Mouse (Mus musculus): ENCODE results near the gene Casq2. TPM values are rescaled to one million over a fixed set of nuclear protein-coding genes. Genes with fewer than 3 reads are reported as not detected.

Casq2 gene
- polyA plus RNA-seq, 1 experiment from 2014 or later, result 5.2 TPM

GRCm38 (mm10) chr3:102111979-102112599 is 25.9 kb downstream of the Casq2 start:
- ATAC-seq (ENCODE audit: insufficient number of reproducible peaks, insufficient read depth, low FRiP score, low TSS enrichment, low read depth), result no peak
- H3K36me3 ChIP-seq, result no peaks in the 10 kb centered on the region

GRCm38 (mm10) chr3:102120947-102121346 is 34.7 kb downstream of the Casq2 start:
- H3K4me1 ChIP-seq, result no peaks in the 10 kb centered on the region
- H3K27me3 ChIP-seq, result no peaks in the 10 kb centered on the region
- no peaks in the 10 kb centered on the region for H3K36me3 ChIP-seq
- ATAC-seq (ENCODE audit: insufficient number of reproducible peaks, insufficient read depth, low FRiP score, low TSS enrichment, low read depth), result no peak
- H3K27ac ChIP-seq, result no peak overlapping the region
- no peak overlapping the region for H3K4me3 ChIP-seq
- no peak overlapping the region for H3K9ac ChIP-seq
- H3K4me2 ChIP-seq, result no peak overlapping the region
- no peaks in the 10 kb centered on the region for H3K9me3 ChIP-seq

More at GRCm38 (mm10) chr3:102111979-102112599, 25.9 kb downstream of the Casq2 start:
- H3K27me3 ChIP-seq, result no peaks in the 10 kb centered on the region; the same call in 1 of the 2 replicates
- H3K9ac ChIP-seq, result no peak overlapping the region
- 65% methylated on average over 7 of the region's 7 CpGs for WGBS
- H3K9me3 ChIP-seq, result no peaks in the 10 kb centered on the region
- no peak overlapping the region for H3K27ac ChIP-seq
- H3K4me3 ChIP-seq, result no peak overlapping the region
- no peaks in the 10 kb centered on the region for H3K4me1 ChIP-seq
- no peak overlapping the region for H3K4me2 ChIP-seq

- Histone ChIP-seq H3K36me3 (no peaks in the 10 kb centered on the region), H3K27me3 (no peaks in the 10 kb centered on the region), H3K9ac (no peak overlapping the region), H3K4me3 (no peak overlapping the region), H3K27ac (no peak overlapping the region), H3K4me1 (no peaks in the 10 kb centered on the region), H3K4me2 (no peak overlapping the region), H3K9me3 (no peaks in the 10 kb centered on the region)
- ATAC-seq (ENCODE audit: insufficient number of reproducible peaks, insufficient read depth, low FRiP score, low TSS enrichment, low read depth), result no peak
- 74% methylated on average over 7 of the region's 7 CpGs for WGBS
Measured at GRCm38 (mm10) chr3:102122046-102122445, 35.8 kb downstream of the Casq2 start.

GRCm38 (mm10) chr3:102123654-102124053 is 37.4 kb downstream of the Casq2 start:
- H3K9me3 ChIP-seq, result no peaks in the 10 kb centered on the region
- no peak overlapping the region for H3K9ac ChIP-seq
- H3K4me3 ChIP-seq, result no peak overlapping the region
- H3K27ac ChIP-seq, result no peak overlapping the region
- WGBS, result 81% methylated on average over 6 of the region's 6 CpGs
- no peaks in the 10 kb centered on the region for H3K4me1 ChIP-seq
- no peaks in the 10 kb centered on the region for H3K27me3 ChIP-seq
- no peaks in the 10 kb centered on the region for H3K36me3 ChIP-seq
- H3K4me2 ChIP-seq, result no peak overlapping the region
- no peak for ATAC-seq (ENCODE audit: insufficient number of reproducible peaks, insufficient read depth, low FRiP score, low TSS enrichment, low read depth)

GRCm38 (mm10) chr3:102125546-102125945 is 39.3 kb downstream of the Casq2 start:
- ATAC-seq (ENCODE audit: insufficient number of reproducible peaks, insufficient read depth, low FRiP score, low TSS enrichment, low read depth), result no peak
- WGBS, result 39% methylated on average over 1 of the region's 1 CpGs
- H3K4me1 ChIP-seq, result no peaks in the 10 kb centered on the region

GRCm38 (mm10) chr3:102127114-102127513 is 40.9 kb downstream of the Casq2 start:
- H3K4me3 ChIP-seq, result no peak overlapping the region
- no peak overlapping the region for H3K27ac ChIP-seq
- WGBS, result 76% methylated on average over 2 of the region's 2 CpGs
- no peak overlapping the region for H3K9ac ChIP-seq
- H3K4me1 ChIP-seq, result no peaks in the 10 kb centered on the region
- no peaks in the 10 kb centered on the region for H3K36me3 ChIP-seq
- no peaks in the 10 kb centered on the region for H3K27me3 ChIP-seq
- no peak for ATAC-seq (ENCODE audit: insufficient number of reproducible peaks, insufficient read depth, low FRiP score, low TSS enrichment, low read depth)
- no peak overlapping the region for H3K4me2 ChIP-seq
- H3K9me3 ChIP-seq, result no peaks in the 10 kb centered on the region

More at GRCm38 (mm10) chr3:102125546-102125945, 39.3 kb downstream of the Casq2 start:
- no peaks in the 10 kb centered on the region for H3K27me3 ChIP-seq
- no peak overlapping the region for H3K4me3 ChIP-seq
- no peaks in the 10 kb centered on the region for H3K9me3 ChIP-seq
- no peak overlapping the region for H3K9ac ChIP-seq
- H3K4me2 ChIP-seq, result no peak overlapping the region
- H3K36me3 ChIP-seq, result no peaks in the 10 kb centered on the region
- H3K27ac ChIP-seq, result no peak overlapping the region

- Histone ChIP-seq H3K27me3 (no peaks in the 10 kb centered on the region; the same call in 1 of the 2 replicates), H3K4me3 (no peak overlapping the region), H3K27ac (no peak overlapping the region), H3K4me1 (no peaks in the 10 kb centered on the region), H3K9me3 (no peaks in the 10 kb centered on the region), H3K36me3 (no peaks in the 10 kb centered on the region), H3K9ac (no peak overlapping the region), H3K4me2 (no peak overlapping the region)
- WGBS, result 83% methylated on average over 2 of the region's 2 CpGs
- no peak for ATAC-seq (ENCODE audit: insufficient number of reproducible peaks, insufficient read depth, low FRiP score, low TSS enrichment, low read depth)
Measured at GRCm38 (mm10) chr3:102128242-102128641, 42.0 kb downstream of the Casq2 start.

GRCm38 (mm10) chr3:102130478-102130877 is 44.3 kb downstream of the Casq2 start:
- Histone ChIP-seq H3K36me3 (no peaks in the 10 kb centered on the region), H3K4me3 (no peak overlapping the region), H3K9me3 (no peaks in the 10 kb centered on the region), H3K4me1 (peaks cover 3% of the 10 kb centered on the region), H3K9ac (no peak overlapping the region), H3K4me2 (no peak overlapping the region), H3K27ac (no peak overlapping the region), H3K27me3 (no peaks in the 10 kb centered on the region; the same call in 1 of the 2 replicates)
- 72% methylated on average over 6 of the region's 6 CpGs for WGBS
- ATAC-seq (ENCODE audit: insufficient number of reproducible peaks, insufficient read depth, low FRiP score, low TSS enrichment, low read depth), result no peak

GRCm38 (mm10) chr3:102131627-102132324 is 45.6 kb downstream of the Casq2 start:
- H3K4me2 ChIP-seq, result no peak overlapping the region
- no peaks in the 10 kb centered on the region for H3K9me3 ChIP-seq
- no peak overlapping the region for H3K4me3 ChIP-seq
- ATAC-seq (ENCODE audit: insufficient number of reproducible peaks, insufficient read depth, low FRiP score, low TSS enrichment, low read depth), result no peak
- H3K27ac ChIP-seq, result no peak overlapping the region
- no peaks in the 10 kb centered on the region; the same call in 1 of the 2 replicates for H3K27me3 ChIP-seq
- H3K9ac ChIP-seq, result no peak overlapping the region
- WGBS, result 91% methylated on average over 9 of the region's 9 CpGs
- peaks cover 12% of the 10 kb centered on the region for H3K4me1 ChIP-seq
- no peaks in the 10 kb centered on the region for H3K36me3 ChIP-seq

GRCm38 (mm10) chr3:102135389-102136113 is 49.3 kb downstream of the Casq2 start:
- H3K4me2 ChIP-seq, result 0 out of 2 replicates have a peak overlapping the region, but pooled peaks have one; percentile 1
- H3K4me1 ChIP-seq, result peaks cover 16% of the 10 kb centered on the region
- no peaks in the 10 kb centered on the region for H3K36me3 ChIP-seq
- peak overlapping the region; percentile 68 for H3K27ac ChIP-seq
- 0 out of 2 replicates have a peak overlapping the region, but pooled peaks have one; percentile 36 for H3K9ac ChIP-seq
- H3K9me3 ChIP-seq, result no peaks in the 10 kb centered on the region
- WGBS, result 18% methylated on average over 10 of the region's 10 CpGs
- peak; percentile 60 for ATAC-seq (ENCODE audit: insufficient number of reproducible peaks, insufficient read depth, low FRiP score, low TSS enrichment, low read depth)
- H3K4me3 ChIP-seq, result no peak overlapping the region
- H3K27me3 ChIP-seq, result no peaks in the 10 kb centered on the region; the same call in 1 of the 2 replicates

- Histone ChIP-seq H3K4me3 (no peak overlapping the region), H3K27ac (no peak overlapping the region), H3K4me2 (no peak overlapping the region), H3K9ac (no peak overlapping the region), H3K4me1 (peaks cover 16% of the 10 kb centered on the region), H3K27me3 (no peaks in the 10 kb centered on the region; the same call in 1 of the 2 replicates), H3K36me3 (no peaks in the 10 kb centered on the region), H3K9me3 (no peaks in the 10 kb centered on the region)
- 62% methylated on average over 10 of the region's 10 CpGs for WGBS
- no peak for ATAC-seq (ENCODE audit: insufficient number of reproducible peaks, insufficient read depth, low FRiP score, low TSS enrichment, low read depth)
Measured at GRCm38 (mm10) chr3:102137158-102137557, 50.9 kb downstream of the Casq2 start.

Measured in embryonic facial prominence, embryonic 13.5 days (tissue).